Mouse (Mus musculus) liver, embryonic 14.5 days (tissue): ENCODE data around the gene 0610040J01Rik.

Experiments used
- CTCF ChIP-seq: IDR thresholded peaks from 2 replicates; pipeline ENCODE4 v1.5.1; 2016; ENCODE audit warnings: antibody characterized with exemption, low read depth, control low read depth
- EP300 ChIP-seq: IDR thresholded peaks from 2 replicates; pipeline ENCODE4 v1.6.1; 2016; ENCODE audit warnings: antibody characterized with exemption, low read depth

DNA sequence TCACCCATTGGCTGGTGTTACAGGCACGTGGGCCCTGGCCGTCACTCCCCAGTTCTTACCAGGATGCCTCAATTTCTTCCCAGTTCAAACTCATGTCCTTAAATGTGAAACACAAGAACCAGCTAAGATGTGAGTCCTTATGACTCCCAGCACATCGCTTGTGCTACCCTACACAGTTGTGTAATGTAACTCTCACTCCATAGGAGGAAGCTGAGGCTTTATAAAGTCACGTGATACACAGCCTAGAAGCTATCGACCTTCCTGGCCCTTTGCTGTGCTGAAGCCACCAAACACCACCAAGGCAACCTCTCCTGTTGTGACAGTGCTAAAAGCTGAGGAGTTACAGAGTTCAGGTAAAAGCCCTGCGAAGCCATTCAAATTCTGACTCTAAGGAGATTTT, 123.4 kb downstream of the 0610040J01Rik start:
- no peak for TF ChIP-seq CTCF
- TF ChIP-seq EP300, result no peak
